Mouse (Mus musculus) heart, adult 2 months (tissue): ENCODE data around the gene Ppa2.

ENCODE experiments used
- CTCF ChIP-seq: fragments of 200-600 bp; IDR thresholded peaks from 2 replicates; pipeline ENCODE4 v1.8.1; 2022; ENCODE audit warnings: antibody characterized with exemption, mild to moderate bottlenecking, moderate library complexity
- EP300 ChIP-seq: fragments of 200-500 bp; IDR thresholded peaks from 2 replicates; pipeline ENCODE4 v1.6.1; 2011; ENCODE audit warnings: low read depth, low read length, control low read depth; ENCODE audit not compliant: insufficient read depth
- POLR2A ChIP-seq: fragments of 200-500 bp; IDR thresholded peaks from 2 replicates; pipeline ENCODE4 v1.6.1; 2011; ENCODE audit warnings: mild to moderate bottlenecking, low read depth, low read length, control low read depth; ENCODE audit not compliant: insufficient read depth

DNA sequence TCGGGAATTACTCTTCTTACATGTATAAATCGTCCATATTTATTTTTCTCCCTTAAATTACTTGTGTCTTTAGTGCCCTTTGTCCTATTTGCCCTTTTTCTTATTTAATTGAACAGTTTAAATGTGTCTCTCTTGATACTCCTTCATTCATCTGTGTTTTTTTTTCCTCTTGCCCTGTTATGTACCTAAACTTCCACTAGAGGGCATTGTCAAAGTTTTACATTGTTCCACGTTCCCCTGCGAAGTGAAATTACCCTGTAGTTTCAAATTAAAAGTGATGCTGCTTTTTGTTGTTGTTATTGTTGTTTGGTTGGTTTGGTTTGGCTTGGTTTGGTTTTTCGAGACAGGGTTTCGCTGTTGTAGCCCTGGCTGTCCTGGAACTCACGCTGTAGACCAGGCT, 26.5 kb downstream of the Ppa2 start:
- TF ChIP-seq CTCF = peak; percentile 74
- no peak for TF ChIP-seq EP300
- no peak for TF ChIP-seq POLR2A
